Mouse (Mus musculus): ENCODE results near the gene Tor3a.
A peak's percentile ranks its signal among the peaks of the same experiment; 100 is the strongest.

GRCm38 (mm10) chr1:156633095-156633494, 41.1 kb downstream of the Tor3a start:
- 0 out of 2 replicates have a peak, but pooled peaks have one; percentile 25 for TF ChIP-seq CTCF (IDR thresholded peaks at IDR 0.05; ENCODE audit: borderline replicate concordance, control insufficient read depth, extremely low read depth, insufficient read depth, low read length, poor library complexity)
- no peak for TF ChIP-seq POLR2A (IDR thresholded peaks at IDR 0.05; ENCODE audit: control insufficient read depth, extremely low read depth, insufficient read depth, low read length, poor library complexity)
